Mouse (Mus musculus) MN1 (cell line): Measurements from ENCODE around the gene Mesp1.
"Not testable (repeated sequence)": the region's sequence is repeated elsewhere in the genome, so short reads cannot be mapped to it uniquely, and the experiment has no call there.

Experiments
- DNase-seq: peaks from one replicate; pipeline ENCODE4 v3.0.0-alpha.2; 2016; ENCODE audit warnings: low spot score

Mesp1 gene

GRCm38 (mm10) chr7:79789812-79790211 is 3.8 kb downstream of the Mesp1 start:
- DNase-seq: not testable (repeated sequence)

GRCm38 (mm10) chr7:79786295-79786694 is 7.3 kb downstream of the Mesp1 start:
- DNase-seq: peak; percentile 79

GRCm38 (mm10) chr7:79782516-79782855 is 11.1 kb downstream of the Mesp1 start:
- DNase-seq: no peak

GRCm38 (mm10) chr7:79781826-79782515 is 11.6 kb downstream of the Mesp1 start:
- DNase-seq: no peak

- DNase-seq: peak; percentile 84
Measured at GRCm38 (mm10) chr7:79780647-79781626, 12.7 kb downstream of the Mesp1 start.

- no peak for DNase-seq
Measured at GRCm38 (mm10) chr7:79771561-79772512, 21.8 kb downstream of the Mesp1 start.

GRCm38 (mm10) chr7:79769664-79770063 is 23.9 kb downstream of the Mesp1 start:
- no peak for DNase-seq

- no peak for DNase-seq
Measured at GRCm38 (mm10) chr7:79765991-79766390, 27.6 kb downstream of the Mesp1 start.

- DNase-seq: no peak
Measured at GRCm38 (mm10) chr7:79762106-79762505, 31.5 kb downstream of the Mesp1 start.

- DNase-seq: no peak
Measured at GRCm38 (mm10) chr7:79761124-79761876, 32.3 kb downstream of the Mesp1 start.

GRCm38 (mm10) chr7:79759766-79760165 is 33.8 kb downstream of the Mesp1 start:
- no peak for DNase-seq

- DNase-seq: no peak
Measured at GRCm38 (mm10) chr7:79758176-79758575, 35.4 kb downstream of the Mesp1 start.

GRCm38 (mm10) chr7:79756334-79756733 is 37.3 kb downstream of the Mesp1 start:
- DNase-seq: no peak

GRCm38 (mm10) chr7:79749511-79749910 is 44.1 kb downstream of the Mesp1 start:
- no peak for DNase-seq

GRCm38 (mm10) chr7:79747659-79748058 is 45.9 kb downstream of the Mesp1 start:
- DNase-seq: no peak

GRCm38 (mm10) chr7:79744585-79744984 is 49.0 kb downstream of the Mesp1 start:
- DNase-seq: no peak

GRCm38 (mm10) chr7:79744051-79744450 is 49.5 kb downstream of the Mesp1 start:
- no peak for DNase-seq

- DNase-seq: peak; percentile 76
Measured at GRCm38 (mm10) chr7:79742659-79743536, 50.7 kb downstream of the Mesp1 start, which contains the start of the genes Pex11a and Wdr93. Gene Pex11a (minus strand): TSS chr7:79743131. Gene Wdr93 (plus strand): TSS chr7:79743163.

GRCm38 (mm10) chr7:79742277-79742658 is 51.3 kb downstream of the Mesp1 start:
- no peak for DNase-seq
